ENCODE assay signal across 8 mouse cellular contexts in the genomic region with DNA sequence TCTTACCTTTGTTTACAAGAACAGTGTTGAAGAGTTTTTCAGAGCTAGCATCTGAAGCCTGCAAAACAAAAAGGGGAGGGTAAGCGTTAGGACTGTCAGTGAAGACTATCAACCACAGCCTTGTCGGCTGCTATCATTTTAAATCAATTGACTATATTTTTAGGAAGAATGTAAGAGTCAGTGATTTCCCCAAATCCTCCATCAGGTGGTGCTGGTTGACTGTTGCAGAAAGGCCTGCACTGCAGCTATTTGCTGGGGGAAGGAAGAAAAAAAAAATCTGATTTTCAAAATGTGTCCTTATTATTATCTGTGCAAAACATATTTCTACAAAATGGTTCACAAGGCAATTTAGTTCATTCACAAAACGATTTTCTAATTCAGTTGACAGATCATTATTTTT.
DNase-seq lines count a peak whose midpoint lies in the region; ATAC-seq and TF ChIP-seq lines count a peak whose summit lies in the region.

No protein-coding gene starts in this region.

- H3K4me2 ChIP-seq in neural tube, embryonic 12.5 days (replicated peaks) = peak overlapping the region; percentile 59

- peak; percentile 27 for TF ChIP-seq CTCF in C2C12 (IDR thresholded peaks at IDR 0.05; ENCODE audit: control insufficient read depth, insufficient read depth, insufficient read length)

- no peaks in the 10 kb centered on the region for H3K9me3 ChIP-seq in neural tube, embryonic 12.5 days

- DNase-seq in embryo, embryonic 10 days (ENCODE audit: low spot score) = peak; percentile 73
- no peak for DNase-seq in embryo, embryonic 9.5 days (ENCODE audit: extremely low spot score)
- DNase-seq in cerebellum, adult 9-11 months = peak; percentile 53
- peak; percentile 40 to 65 for DNase-seq in heart, postnatal 14 days
- DNase-seq in left cerebral cortex, postnatal 4 days = peak; percentile 64
- DNase-seq in adipocyte (ENCODE audit: low spot score) = no peak

- peaks cover 33% of the 10 kb centered on the region for H3K79me3 ChIP-seq in C2C12 (ENCODE audit: low read depth)

- peaks cover 57% of the 10 kb centered on the region for H3K79me2 ChIP-seq in C2C12 (ENCODE audit: control insufficient read depth, insufficient read depth)

- intact Hi-C loops in heart, postnatal 14 days (cut with DNase I) = loop anchor here (10.0 kb wide), 2 partner anchors 111 to 581 kb away; no protein-coding TSS in a partner anchor
- intact Hi-C loops in left cerebral cortex, postnatal 4 days (cut with DNase I) = loop anchor here (5.0 to 10.0 kb wide), 2 partner anchors 258 to 581 kb away; no protein-coding TSS in a partner anchor

- 22% methylated on average over 3 of the region's 3 CpGs for whole genome bisulfite sequencing in neural tube, embryonic 12.5 days

- no peak overlapping the region for H3K27ac ChIP-seq in neural tube, embryonic 12.5 days

- no peak overlapping the region for H3K4me3 ChIP-seq in C2C12 (ENCODE audit: insufficient read depth, poor library complexity, severe bottlenecking)
- H3K4me3 ChIP-seq in neural tube, embryonic 12.5 days = peak overlapping the region; percentile 2

- no peak for ATAC-seq in neural tube, embryonic 12.5 days (ENCODE audit: low FRiP score, low read depth)

- peaks cover 5% of the 10 kb centered on the region for H3K36me3 ChIP-seq in C2C12 (ENCODE audit: control insufficient read depth, insufficient read depth)
- peaks cover 7% of the 10 kb centered on the region for H3K36me3 ChIP-seq in neural tube, embryonic 12.5 days

- H3K9ac ChIP-seq in neural tube, embryonic 12.5 days = no peak overlapping the region; the same call in 1 of the 2 replicates

- H3K27me3 ChIP-seq in C2C12 (ENCODE audit: control insufficient read depth, insufficient read depth, insufficient read length) = no peaks in the 10 kb centered on the region
- no peaks in the 10 kb centered on the region for H3K27me3 ChIP-seq in neural tube, embryonic 12.5 days (replicated peaks)

- no peak overlapping the region for H3ac ChIP-seq in C2C12 (ENCODE audit: control insufficient read depth, insufficient read length, low read depth)

- H3K4me1 ChIP-seq in neural tube, embryonic 12.5 days = peaks cover 55% of the 10 kb centered on the region

TF ChIP-seq in C2C12, 6 proteins besides CTCF, POLR2A, EP300 and RAD21:
- TF ChIP-seq FOSL1 (IDR thresholded peaks at IDR 0.05; ENCODE audit: insufficient read depth, low read length, poor library complexity, severe bottlenecking) = no peak
- TF ChIP-seq CEBPB (IDR thresholded peaks at IDR 0.05; ENCODE audit: low read depth) = no peak
- TF ChIP-seq MAX (IDR thresholded peaks at IDR 0.05) = no peak
- no peak for TF ChIP-seq USF1 (IDR thresholded peaks at IDR 0.05; ENCODE audit: low read depth)
- no peak for TF ChIP-seq MYOG (IDR thresholded peaks at IDR 0.05; ENCODE audit: control insufficient read depth, extremely low read depth, insufficient read length)
- no peak for TF ChIP-seq MYOD1 (IDR thresholded peaks at IDR 0.05; ENCODE audit: control insufficient read depth, insufficient read length, low read depth)

Comparison
In these comparisons a context has a peak if more than half of its experiments do, and no peak if none do; other contexts are left out.
1. DNase-seq: peak in embryo, embryonic 10 days (single experiment), cerebellum, adult 9-11 months (single experiment), heart, postnatal 14 days (2 of 2) and left cerebral cortex, postnatal 4 days (single experiment); none in embryo, embryonic 9.5 days (single experiment) and adipocyte (single experiment).